Mouse (Mus musculus) ES-E14 (cell line): Measurements from ENCODE around the gene Ccdc93. TPM values are rescaled to one million over a fixed set of nuclear protein-coding genes. Genes with fewer than 3 reads are reported as not detected.

Experiments
- DNase-seq: peaks from one replicate; pipeline ENCODE4 v3.0.0-alpha.2; 2013; ENCODE audit warnings: low read depth, low spot score
- H3K27ac ChIP-seq: 2 replicates; pipeline ENCODE4 v1.5.1; 2012; ENCODE audit warnings: low read depth, mild to moderate bottlenecking, low read length, moderate library complexity, mixed read lengths; ENCODE audit not compliant: poor library complexity, insufficient read depth, severe bottlenecking
- H3K36me3 ChIP-seq: 2 replicates; pipeline ENCODE4 v1.6.1; 2012; ENCODE audit warnings: mild to moderate bottlenecking, low read length, moderate library complexity, mixed read lengths; ENCODE audit not compliant: control insufficient read depth, poor library complexity, insufficient read depth, severe bottlenecking
- H3K4me1 ChIP-seq, 2 experiments: fragments of 150-350 bp in 1 of 2; sonication (generic) in 1 of 2; 2 replicates each; pipeline ENCODE4 v1.6.1; 2012; ENCODE audit warnings: low read length in 2 of 2, mild to moderate bottlenecking in 1 of 2, mixed read lengths in 1 of 2; ENCODE audit not compliant: control insufficient read depth in 2 of 2, insufficient read depth in 2 of 2, poor library complexity in 1 of 2
- H3K4me3 ChIP-seq, 2 experiments: fragments of 150-350 bp in 1 of 2; sonication (generic) in 1 of 2; 2 replicates each; pipeline ENCODE4 v1.5.1; 2012; ENCODE audit warnings: low read length in 2 of 2, low read depth in 1 of 2, mild to moderate bottlenecking in 1 of 2, mixed read lengths in 1 of 2; ENCODE audit not compliant: insufficient read depth in 1 of 2, poor library complexity in 1 of 2, severe bottlenecking in 1 of 2
- H3K9ac ChIP-seq: 2 replicates; pipeline ENCODE4 v1.6.1; 2012; ENCODE audit warnings: low read depth, mild to moderate bottlenecking, low read length, mixed read lengths; ENCODE audit not compliant: poor library complexity, insufficient read depth, severe bottlenecking
- H3K9me3 ChIP-seq: fragments of 150-350 bp; sonication (generic); 2 replicates; pipeline ENCODE4 v1.6.1; 2012; ENCODE audit warnings: low read depth, mild to moderate bottlenecking, low read length; ENCODE audit not compliant: control insufficient read depth, insufficient read depth
- CHD2 ChIP-seq: IDR thresholded peaks from 2 replicates; pipeline ENCODE4 v1.6.1; 2014; ENCODE audit warnings: mild to moderate bottlenecking, low read depth, low read length, inconsistent platforms
- HCFC1 ChIP-seq: IDR thresholded peaks from 2 replicates; pipeline ENCODE4 v1.6.1; 2012; ENCODE audit warnings: low read length, inconsistent platforms, borderline replicate concordance; ENCODE audit not compliant: insufficient read depth
- MAFK ChIP-seq: IDR thresholded peaks from 2 replicates; pipeline ENCODE4 v1.6.1; 2014; ENCODE audit warnings: mild to moderate bottlenecking, low read depth, low read length, inconsistent platforms; ENCODE audit not compliant: insufficient read depth
- ZC3H11A ChIP-seq: IDR thresholded peaks from 2 replicates; pipeline ENCODE4 v1.6.1; 2012; ENCODE audit warnings: low read depth, mild to moderate bottlenecking, inconsistent platforms, low read length, borderline replicate concordance
- ZNF384 ChIP-seq: IDR thresholded peaks from 2 replicates; pipeline ENCODE4 v1.6.1; 2012; ENCODE audit warnings: low read depth, low read length, inconsistent platforms
- in situ Hi-C, 2 experiments: fragments of 600-800 bp; cut with MboI; formaldehyde crosslinking; loops; one replicate each; pipeline ENCODE4 v1.15.1; 2025; ENCODE audit warnings: low sequenced_read_pairs in 2 of 2, inconsistent platforms in 1 of 2; ENCODE audit not compliant: unreplicated experiment in 2 of 2
- total RNA-seq: library from RNA; depleted of rRNA; stranded (reverse); fragments of 300-350 nt; gene quantifications from 2 replicates; pipeline ENCODE4 v1.2.3, GENCODE M21; 2012; rRNA removed

The Ccdc93 gene
- total RNA-seq: 10.4 and 11.7 TPM in 2 replicates

DNA sequence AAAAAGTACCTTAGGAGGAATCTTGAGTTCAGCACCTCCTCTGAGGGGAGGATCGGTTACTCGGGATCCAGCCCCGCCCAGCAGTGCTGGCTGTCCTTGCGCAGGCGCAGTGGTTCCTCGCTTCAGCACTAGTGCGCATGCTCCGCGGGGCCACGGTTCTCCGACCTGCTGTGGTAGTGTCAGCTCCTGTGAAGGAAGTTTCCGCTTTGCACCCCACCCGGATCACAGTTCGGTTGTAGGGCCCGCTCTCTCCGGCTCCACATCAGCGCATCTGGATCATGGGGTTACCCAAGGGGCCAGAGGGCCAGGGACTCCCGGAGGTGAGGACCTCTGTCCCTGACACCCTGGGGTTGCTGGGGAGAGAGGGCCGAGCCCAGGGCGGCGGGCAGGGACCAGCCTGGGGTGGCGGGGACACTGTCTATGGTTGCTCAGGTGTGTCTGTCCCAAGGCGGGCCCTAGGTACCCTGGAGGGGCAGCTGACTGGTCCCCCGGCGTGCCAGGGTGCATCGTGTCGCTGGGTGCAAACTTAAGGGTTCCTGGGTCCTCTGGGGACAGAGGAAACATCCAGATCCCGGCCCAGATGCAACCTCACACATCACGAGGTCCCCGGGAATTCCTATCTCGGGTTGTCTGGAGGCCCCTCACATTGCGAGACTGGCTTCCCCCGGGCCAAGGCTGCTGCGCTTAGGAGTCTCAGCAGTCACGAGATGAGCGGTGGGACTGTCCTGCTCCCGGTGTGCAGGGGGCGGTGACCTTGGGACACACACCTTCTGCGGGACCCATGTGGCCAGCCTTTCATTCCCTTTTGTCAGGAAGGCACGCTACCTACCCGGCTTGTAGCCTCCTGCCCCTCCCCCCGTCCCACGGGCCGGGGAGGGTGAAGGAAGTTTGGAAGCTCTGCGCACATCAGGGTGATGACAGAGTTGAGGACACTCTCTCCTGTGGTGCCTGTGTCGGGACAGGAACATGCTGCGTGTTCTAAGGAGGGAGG lies at the start of gene Ccdc93:
Gene Ccdc93 (plus strand): TSS at position 112 of the 991 bp plus-strand sequence.
- H3K9me3 ChIP-seq: no peaks in the 10 kb centered on the region
- peaks cover 2 to 4% of the 10 kb centered on the region in 2 experiments; a peak in 2 of 4 replicates for H3K4me1 ChIP-seq
- peaks cover 4% of the 10 kb centered on the region; the same call in 1 of the 2 replicates for H3K36me3 ChIP-seq
- H3K9ac ChIP-seq: peak within 1 kb of the TSS; percentile 93
- no peak for TF ChIP-seq HCFC1
- TF ChIP-seq MAFK: no peak
- TF ChIP-seq CHD2: no peak
- no peak for TF ChIP-seq ZC3H11A
- TF ChIP-seq ZNF384: no peak
- peak; percentile 88 for DNase-seq
- H3K4me3 ChIP-seq: peak within 1 kb of the TSS; percentile 58 to 82
- no peak within 1 kb of the TSS for H3K27ac ChIP-seq
- in situ Hi-C loops: no loop called here

DNA sequence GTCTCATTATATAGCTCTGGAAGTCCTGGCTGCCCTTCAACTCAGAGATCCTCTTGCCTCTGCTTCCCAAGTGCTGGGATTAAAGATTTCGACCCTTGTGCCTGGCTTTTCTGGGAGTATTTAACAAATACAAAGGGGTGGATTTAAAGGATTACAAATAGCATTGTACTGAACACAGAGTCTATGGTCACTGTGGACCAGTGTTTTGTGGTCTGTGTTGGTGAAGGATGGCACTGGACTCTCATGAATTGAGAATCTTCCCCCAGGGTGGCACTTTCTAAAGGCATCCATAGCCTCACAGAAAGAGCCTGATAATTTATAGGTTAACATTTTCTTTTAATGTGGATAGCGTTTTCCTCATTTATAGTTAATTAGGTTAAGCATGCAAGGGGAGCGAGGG lies 49.3 kb upstream of the Ccdc93 start:
- 0 out of 4 replicates have a peak, but pooled peaks cover 0 to 2% of the 10 kb centered on the region in 2 experiments for H3K4me1 ChIP-seq
- TF ChIP-seq HCFC1 (no peak), MAFK (no peak), CHD2 (no peak), ZC3H11A (no peak), ZNF384 (no peak)
- H3K36me3 ChIP-seq: no peaks in the 10 kb centered on the region
- no peak overlapping the region for H3K4me3 ChIP-seq
- no peak for DNase-seq
- H3K9me3 ChIP-seq: no peaks in the 10 kb centered on the region
- in situ Hi-C loops: no loop called here
- H3K27ac ChIP-seq: no peak overlapping the region
- H3K9ac ChIP-seq: no peak overlapping the region

DNA sequence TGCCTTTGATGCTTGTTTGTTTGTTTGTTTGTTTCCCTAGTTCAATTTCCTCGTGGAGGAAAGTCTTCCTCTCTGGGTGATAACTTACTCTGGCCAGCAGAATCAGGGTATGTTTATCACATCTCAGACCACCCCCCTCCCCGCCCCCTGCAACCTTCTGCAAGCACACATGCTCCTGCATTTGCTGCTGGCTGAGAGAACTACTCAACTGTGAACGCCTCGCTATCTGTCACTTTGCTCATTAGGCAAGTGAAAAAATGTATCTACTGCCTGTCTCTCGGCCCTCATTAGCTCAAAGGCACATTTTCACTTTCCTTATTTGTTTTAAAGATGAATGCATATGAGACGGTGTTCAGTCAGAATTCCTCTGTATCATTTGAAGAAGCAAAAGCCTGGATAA lies 42.5 kb upstream of the Ccdc93 start:
- no peaks in the 10 kb centered on the region for H3K36me3 ChIP-seq
- H3K9ac ChIP-seq: no peak overlapping the region
- H3K4me1 ChIP-seq: no peaks in the 10 kb centered on the region
- DNase-seq: no peak
- in situ Hi-C loops: no loop called here
- no peak overlapping the region for H3K27ac ChIP-seq
- no peak overlapping the region for H3K4me3 ChIP-seq
- H3K9me3 ChIP-seq: no peaks in the 10 kb centered on the region
- TF ChIP-seq ZNF384: no peak
- TF ChIP-seq ZC3H11A: no peak
- no peak for TF ChIP-seq CHD2
- no peak for TF ChIP-seq HCFC1
- TF ChIP-seq MAFK: no peak

DNA sequence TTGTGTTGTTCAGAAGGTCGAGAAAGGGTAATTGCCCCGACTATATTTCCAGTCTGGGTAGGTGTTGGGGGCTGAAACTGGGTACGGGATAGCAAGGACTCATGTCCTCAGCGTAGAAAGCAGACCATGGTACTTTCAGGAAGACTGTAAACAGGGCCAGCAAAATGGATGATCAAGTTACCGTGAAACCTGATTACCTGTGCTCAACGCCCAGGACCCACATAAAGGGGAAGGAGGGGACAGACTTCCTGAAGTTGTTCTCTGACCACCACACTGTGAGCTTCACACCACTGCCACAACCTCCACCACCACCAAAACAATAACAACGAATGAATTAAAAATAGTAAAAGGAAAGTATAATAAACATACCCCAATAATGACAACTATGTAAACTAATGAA lies 42.1 kb upstream of the Ccdc93 start:
- Histone ChIP-seq H3K4me1 (no peaks in the 10 kb centered on the region), H3K9me3 (no peaks in the 10 kb centered on the region), H3K27ac (no peak overlapping the region), H3K36me3 (no peaks in the 10 kb centered on the region), H3K4me3 (no peak overlapping the region), H3K9ac (no peak overlapping the region)
- DNase-seq: no peak
- in situ Hi-C loops: no loop called here
- TF ChIP-seq MAFK (no peak), CHD2 (no peak), ZC3H11A (no peak), ZNF384 (no peak), HCFC1 (no peak)
